Mouse (Mus musculus): ENCODE measurements around the gene Eif1ax.

GRCm38 (mm10) chrX:159409253-159409652, 37.3 kb downstream of the Eif1ax start:
- TF ChIP-seq CTCF (IDR thresholded peaks at IDR 0.05; ENCODE audit: low read depth, low read length): no peak
- no peak for TF ChIP-seq POLR2A (IDR thresholded peaks at IDR 0.05; ENCODE audit: borderline replicate concordance, low read depth, low read length)

All from bone marrow macrophage, adult 2 months (primary cell).